Mouse (Mus musculus) bone marrow, adult 2 months (tissue): ENCODE data around the gene Nub1.

Source experiments
- CTCF ChIP-seq: fragments of 200-500 bp; IDR thresholded peaks from 2 replicates; pipeline ENCODE4 v1.5.1; 2011; ENCODE audit warnings: low read length, control low read depth; ENCODE audit not compliant: control insufficient read depth, insufficient read depth
- POLR2A ChIP-seq: fragments of 200-500 bp; IDR thresholded peaks from 2 replicates; pipeline ENCODE4 v1.6.1; 2011; ENCODE audit warnings: low read depth, mild to moderate bottlenecking, control low read depth, low read length, borderline replicate concordance; ENCODE audit not compliant: control insufficient read depth

DNA sequence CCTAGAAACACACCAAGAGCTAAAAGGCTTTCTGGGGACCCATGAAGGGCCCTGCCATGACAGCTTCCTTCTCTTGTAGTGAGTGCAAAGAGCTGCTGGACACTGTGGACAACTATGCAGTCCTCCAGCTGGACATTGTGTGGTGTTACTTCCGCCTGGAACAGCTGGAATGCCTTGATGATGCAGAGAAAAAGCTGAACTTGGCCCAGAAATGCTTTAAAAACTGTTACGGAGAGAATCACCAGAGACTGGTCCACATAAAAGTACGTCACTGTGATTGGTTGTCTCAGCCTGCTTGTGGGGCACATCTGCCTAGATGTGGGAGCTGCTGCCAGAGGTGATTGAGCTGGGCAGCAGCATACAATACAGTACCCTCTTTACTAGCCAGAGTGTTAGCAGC, 15.9 kb downstream of the Nub1 start:
- no peak for TF ChIP-seq CTCF
- no peak for TF ChIP-seq POLR2A
